Mouse (Mus musculus) thymus, adult 2 months (tissue): ENCODE measurements around the gene Hist3h2a. TPM values are rescaled to one million over a fixed set of nuclear protein-coding genes. Genes with fewer than 3 reads are reported as not detected.
A peak's percentile ranks its signal among the peaks of the same experiment; 100 is the strongest.

Source experiments
- DNase-seq: peaks from one replicate; pipeline ENCODE4 v3.0.0; 2021
- H3K27ac ChIP-seq: fragments of 200-500 bp; 2 replicates; pipeline ENCODE4 v1.5.1; 2012; ENCODE audit warnings: low read length, control low read depth; ENCODE audit not compliant: control insufficient read depth, insufficient read depth
- H3K27me3 ChIP-seq: fragments of 200-500 bp; 2 replicates; pipeline ENCODE4 v1.6.1; 2012; ENCODE audit warnings: mild to moderate bottlenecking, low read length, moderate library complexity, mixed read lengths; ENCODE audit not compliant: control insufficient read depth, insufficient read depth
- H3K36me3 ChIP-seq: fragments of 200-500 bp; 2 replicates; pipeline ENCODE4 v1.6.1; 2012; ENCODE audit warnings: mild to moderate bottlenecking, low read length, moderate library complexity; ENCODE audit not compliant: control insufficient read depth, insufficient read depth
- H3K4me1 ChIP-seq: fragments of 200-500 bp; replicated peaks from 2 replicates; pipeline ENCODE4 v1.6.1; 2012; ENCODE audit warnings: low read length; ENCODE audit not compliant: control insufficient read depth, insufficient read depth
- H3K4me3 ChIP-seq: fragments of 200-500 bp; 2 replicates; pipeline ENCODE4 v1.5.1; 2012; ENCODE audit warnings: mild to moderate bottlenecking, low read length, control low read depth, moderate library complexity; ENCODE audit not compliant: control insufficient read depth, insufficient read depth
- CTCF ChIP-seq: fragments of 200-500 bp; IDR thresholded peaks from 2 replicates; pipeline ENCODE4 v1.5.1; 2012; ENCODE audit warnings: mild to moderate bottlenecking, control low read depth, low read length, moderate library complexity, borderline replicate concordance; ENCODE audit not compliant: control insufficient read depth, poor library complexity, insufficient read depth; ENCODE audit errors: extremely low read depth
- POLR2A ChIP-seq: fragments of 200-500 bp; IDR thresholded peaks from 2 replicates; pipeline ENCODE4 v1.6.1; 2012; ENCODE audit warnings: mild to moderate bottlenecking, low read length, control low read depth, moderate library complexity; ENCODE audit not compliant: control insufficient read depth, poor library complexity, insufficient read depth; ENCODE audit errors: extremely low read depth
- WGBS: fragments of 180-500 bp; shearing (Covaris S2); methylation state at CpG from one replicate; pipeline ENCODE4 v1.1.7; 2018; 5-methylcytosine and 5-hydroxymethylcytosine counted together
- polyA plus RNA-seq: library from polyadenylated mRNA; depleted of rRNA; stranded (reverse); fragments of >200 nt; gene quantifications from 2 replicates; pipeline ENCODE4 v1.2.3, GENCODE M21; 2012

Hist3h2a gene
- polyA plus RNA-seq, 1 experiment: 45.9 TPM

DNA sequence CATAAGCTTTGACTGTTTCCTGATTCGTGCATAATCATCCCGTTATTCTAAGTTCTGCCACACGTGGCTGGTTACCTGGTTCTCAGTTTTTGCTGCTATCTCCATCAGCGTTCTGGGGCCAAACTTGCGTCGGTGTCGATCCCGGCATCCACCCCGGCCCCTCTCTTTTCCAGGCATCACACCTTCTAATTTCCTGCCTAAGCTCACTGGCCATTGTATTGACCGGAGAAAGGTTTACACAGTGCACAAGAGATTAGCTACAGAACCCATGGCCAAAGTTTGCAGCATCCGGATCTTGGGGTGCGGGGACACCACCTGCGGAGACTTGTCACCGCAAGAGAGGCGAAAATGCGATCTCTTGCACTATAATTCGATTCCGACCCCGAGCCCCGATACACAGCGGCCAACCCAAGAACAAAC, 23.1 kb downstream of the Hist3h2a start:
- H3K4me3 ChIP-seq: peak overlapping the region; percentile 95
- no peak for DNase-seq
- WGBS: under 1% methylated on average over 21 of the region's 21 CpGs
- H3K4me1 ChIP-seq: peaks cover 36% of the 10 kb centered on the region
- H3K27ac ChIP-seq: peak overlapping the region; percentile 51
- no peaks in the 10 kb centered on the region for H3K27me3 ChIP-seq
- no peaks in the 10 kb centered on the region for H3K36me3 ChIP-seq
- no peak for TF ChIP-seq POLR2A
- TF ChIP-seq CTCF: no peak

DNA sequence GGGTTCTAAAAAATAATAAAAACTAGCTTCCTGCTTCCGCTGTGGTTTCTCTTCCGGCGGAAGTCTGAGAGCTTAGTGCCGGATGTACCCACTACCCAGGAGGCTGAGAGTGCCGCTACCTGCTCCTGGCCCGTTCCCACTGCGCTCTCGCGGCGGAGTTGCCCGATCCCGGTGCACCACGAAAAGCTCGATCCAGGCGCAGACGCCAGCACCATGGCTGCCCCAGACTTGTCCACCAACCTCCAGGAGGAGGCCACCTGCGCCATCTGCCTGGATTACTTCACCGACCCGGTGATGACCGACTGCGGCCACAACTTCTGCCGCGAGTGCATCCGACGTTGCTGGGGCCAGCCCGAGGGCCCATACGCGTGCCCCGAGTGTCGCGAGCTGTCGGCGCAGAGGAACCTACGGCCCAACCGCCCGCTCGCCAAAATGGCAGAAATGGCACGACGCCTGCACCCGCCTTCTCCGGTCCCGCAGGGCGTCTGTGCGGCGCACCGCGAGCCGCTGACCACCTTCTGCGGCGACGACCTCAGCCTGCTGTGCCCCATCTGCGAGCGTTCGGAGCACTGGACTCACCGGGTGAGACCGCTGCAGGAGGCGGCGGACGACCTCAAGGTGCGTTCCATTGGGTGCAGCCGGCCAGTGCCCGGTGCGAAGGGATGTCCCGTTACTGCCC, 23.7 kb downstream of the Hist3h2a start, which contains the start of gene Trim11:
Gene Trim11, plus strand, starts transcription at position 67 of the 679 bp plus-strand sequence.
- TF ChIP-seq POLR2A (peak; percentile 85), CTCF (no peak)
- WGBS: under 1% methylated on average over 64 of the region's 64 CpGs
- Histone ChIP-seq H3K27me3 (no peaks in the 10 kb centered on the region), H3K36me3 (no peaks in the 10 kb centered on the region), H3K27ac (peak within 1 kb of the TSS; percentile 51), H3K4me1 (peaks cover 40% of the 10 kb centered on the region), H3K4me3 (peak within 1 kb of the TSS; percentile 95)
- DNase-seq: peak; percentile 75

DNA sequence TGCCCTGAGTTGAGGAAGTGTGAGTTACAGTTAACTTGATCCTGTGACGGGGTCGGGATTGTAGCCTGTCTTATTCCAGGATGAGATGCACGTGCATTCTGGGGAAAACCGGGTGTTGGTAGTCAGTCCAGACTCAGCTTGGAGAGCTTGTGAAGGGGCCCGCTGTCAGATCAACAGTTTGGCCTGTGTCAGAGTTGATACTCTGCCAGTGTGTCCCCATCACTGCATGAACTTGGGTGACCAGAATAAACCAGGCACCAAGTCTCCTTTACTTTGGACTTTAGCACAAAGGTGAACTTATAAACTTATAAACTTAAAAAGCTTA, 24.2 kb downstream of the Hist3h2a start:
- Histone ChIP-seq H3K4me3 (peak overlapping the region; percentile 95), H3K27me3 (no peaks in the 10 kb centered on the region), H3K4me1 (peaks cover 43% of the 10 kb centered on the region), H3K27ac (peak overlapping the region; percentile 7; the same call in 1 of the 2 replicates), H3K36me3 (no peaks in the 10 kb centered on the region)
- WGBS: 1% methylated on average over 5 of the region's 5 CpGs
- no peak for TF ChIP-seq CTCF
- no peak for TF ChIP-seq POLR2A
- DNase-seq: no peak

DNA sequence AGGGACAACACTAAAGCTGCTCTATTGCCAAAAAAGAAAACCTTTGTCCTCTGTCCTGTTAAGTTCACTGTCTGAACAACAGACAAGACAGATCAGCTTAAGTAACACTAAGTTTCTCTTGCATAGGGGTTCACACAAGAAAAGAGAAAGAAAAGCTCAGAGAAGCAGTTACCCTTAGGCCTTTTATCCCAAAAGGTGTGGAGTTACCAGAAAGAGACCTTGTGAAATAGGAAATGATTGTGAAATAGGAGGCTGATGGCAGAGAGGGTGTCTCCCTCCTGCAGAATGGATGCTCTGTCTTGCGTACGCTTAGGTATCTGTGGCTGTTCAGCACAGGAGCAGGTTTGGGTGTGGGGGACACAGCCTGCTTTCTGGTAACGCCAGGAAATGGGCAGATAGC, 24.7 kb downstream of the Hist3h2a start:
- TF ChIP-seq POLR2A: no peak
- no peak for TF ChIP-seq CTCF
- H3K27ac ChIP-seq: peak overlapping the region; percentile 1; the same call in 1 of the 2 replicates
- no peaks in the 10 kb centered on the region for H3K36me3 ChIP-seq
- H3K4me3 ChIP-seq: peak overlapping the region; percentile 95
- DNase-seq: no peak
- 30% methylated on average over 3 of the region's 3 CpGs for WGBS
- peaks cover 48% of the 10 kb centered on the region for H3K4me1 ChIP-seq
- no peaks in the 10 kb centered on the region for H3K27me3 ChIP-seq

DNA sequence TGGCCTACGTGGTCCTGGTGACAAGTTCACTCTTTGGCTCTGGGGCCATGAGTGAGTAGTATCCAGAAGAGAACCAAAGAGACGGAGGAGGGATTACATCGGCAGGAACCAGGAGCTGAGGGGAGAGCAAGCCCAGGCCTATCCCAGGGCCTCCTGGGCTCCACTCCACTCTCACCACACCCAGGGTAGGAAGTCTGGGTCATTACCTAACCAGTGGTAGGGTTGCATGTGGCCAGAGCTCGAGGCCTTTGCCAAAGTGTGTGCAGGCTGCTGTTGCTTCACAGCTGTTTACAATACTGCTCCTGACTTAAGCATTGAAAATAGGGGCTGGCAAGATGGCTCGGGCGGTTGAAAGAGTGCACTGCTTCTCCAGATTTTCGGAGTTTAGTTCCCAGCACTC, 25.2 kb downstream of the Hist3h2a start:
- H3K4me1 ChIP-seq: peaks cover 52% of the 10 kb centered on the region
- peak overlapping the region; percentile 1; the same call in 1 of the 2 replicates for H3K27ac ChIP-seq

DNA sequence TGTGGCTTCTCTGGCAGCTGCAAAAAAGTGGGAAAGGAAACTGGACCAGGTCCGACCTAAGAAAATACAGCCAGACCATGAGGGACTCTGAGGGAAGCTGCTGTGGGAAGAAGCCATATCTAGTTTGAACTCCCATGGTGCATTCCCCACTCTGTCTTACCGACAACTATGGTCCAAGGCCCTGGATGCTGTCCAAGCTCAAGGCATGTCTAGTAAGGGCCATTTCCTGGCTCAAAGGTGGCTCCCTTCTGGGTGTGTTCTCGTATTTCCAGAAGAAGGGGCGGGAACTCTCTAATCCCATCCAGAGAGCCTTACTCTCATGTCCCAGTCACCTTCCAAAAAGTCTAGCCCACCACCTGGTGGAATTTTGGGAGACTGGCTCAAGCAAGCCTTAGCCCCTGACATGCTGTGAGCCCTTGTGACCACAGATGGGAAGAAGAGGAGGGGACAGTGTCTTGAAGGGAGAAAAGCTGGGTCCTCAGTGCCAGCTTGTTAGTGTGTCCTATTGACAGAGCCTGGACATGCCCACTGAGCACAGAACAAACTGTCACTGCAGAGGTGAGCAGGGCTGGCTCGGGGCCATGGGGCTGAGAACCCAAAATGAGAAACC, 26.0 kb downstream of the Hist3h2a start:
- no peak overlapping the region for H3K4me3 ChIP-seq
- TF ChIP-seq CTCF: no peak
- TF ChIP-seq POLR2A: no peak
- H3K27me3 ChIP-seq: no peaks in the 10 kb centered on the region
- H3K27ac ChIP-seq: no peak overlapping the region
- H3K4me1 ChIP-seq: peaks cover 57% of the 10 kb centered on the region
- WGBS: 85% methylated on average over 5 of the region's 5 CpGs
- DNase-seq: no peak
- peaks cover 7% of the 10 kb centered on the region; the same call in 1 of the 2 replicates for H3K36me3 ChIP-seq

More for the DNA sequence above, 25.2 kb downstream of the Hist3h2a start:
- peak overlapping the region; percentile 38 for H3K4me3 ChIP-seq
- no peak for TF ChIP-seq CTCF
- no peak for TF ChIP-seq POLR2A
- 65% methylated on average over 7 of the region's 7 CpGs for WGBS
- no peak for DNase-seq
- H3K36me3 ChIP-seq: 0 out of 2 replicates have a peak, but pooled peaks cover 3% of the 10 kb centered on the region
- H3K27me3 ChIP-seq: no peaks in the 10 kb centered on the region
